19 mouse cellular contexts compared by ENCODE assay signal in genomic region chr14:74696766-74697165, GRCm38 (mm10). TPM values are rescaled to one million over a fixed set of nuclear protein-coding genes. Genes with fewer than 3 reads are reported as not detected.
A peak's percentile ranks its signal among the peaks of the same experiment; 100 is the strongest.
DNase-seq lines count a peak whose midpoint lies in the region; ATAC-seq lines count a peak whose summit lies in the region.
"Had no signal": no experiment of that assay in that cellular context is flagged by ENCODE, and none has a peak within 500 bp of the region (broad histone marks: within the 10 kb centered on the region; RNA-seq: fewer than 3 reads in every experiment).

No protein-coding gene starts in this region.

- peaks cover 8% of the 10 kb centered on the region; the same call in 1 of the 2 replicates for H3K4me1 ChIP-seq in kidney, embryonic 16.5 days (ENCODE audit: insufficient read depth, low read length)
- peaks cover 7% of the 10 kb centered on the region; the same call in 1 of the 2 replicates for H3K4me1 ChIP-seq in neural tube, embryonic 13.5 days (replicated peaks)

- H3K9me3 ChIP-seq in kidney, embryonic 16.5 days (ENCODE audit: low read length) = no peaks in the 10 kb centered on the region
- no peaks in the 10 kb centered on the region for H3K9me3 ChIP-seq in neural tube, embryonic 13.5 days

- peak; percentile 4 for DNase-seq in embryo, embryonic 10.5 days (ENCODE audit: low spot score)
- no peak for DNase-seq in embryo, embryonic 9.5 days (ENCODE audit: extremely low spot score)
- no peak for DNase-seq in kidney, adult 11 months
- no peak for DNase-seq in neural tube, embryonic 10.5 days (ENCODE audit: extremely low spot score, low spot score)
- no peak for DNase-seq in heart, postnatal 14 days
- no peak for DNase-seq in thymus, postnatal 25 days
- DNase-seq: adrenal gland, postnatal 36 days; cerebellum, postnatal 14 days; heart, adult 11 months; liver; lung, adult 18-20 months; retina, postnatal 1 day had no signal

- intact Hi-C loops in heart, postnatal 14 days (cut with DNase I) = no loop called here

- no peaks in the 10 kb centered on the region for H3K36me3 ChIP-seq in kidney, embryonic 16.5 days (ENCODE audit: insufficient read depth, low read length)
- H3K36me3 ChIP-seq in neural tube, embryonic 13.5 days = no peaks in the 10 kb centered on the region

- WGBS in kidney, embryonic 16.5 days = 16% methylated on average over 4 of the region's 4 CpGs
- 48% methylated on average over 4 of the region's 4 CpGs for WGBS in neural tube, embryonic 13.5 days

- H3K27me3 ChIP-seq in kidney, embryonic 16.5 days (ENCODE audit: insufficient read depth, low read length) = no peaks in the 10 kb centered on the region
- H3K27me3 ChIP-seq in neural tube, embryonic 13.5 days = no peaks in the 10 kb centered on the region
- H3K27me3 ChIP-seq: CH12.LX had no signal

- H3K4me3 ChIP-seq in kidney, embryonic 16.5 days (ENCODE audit: low read length) = no peak overlapping the region
- no peak overlapping the region for H3K4me3 ChIP-seq in neural tube, embryonic 13.5 days
- H3K4me3 ChIP-seq: layer of hippocampus, adult 2 months; left cerebral cortex, adult 2 months had no signal

- H3K27ac ChIP-seq in kidney, embryonic 16.5 days (ENCODE audit: low read length) = no peak overlapping the region
- no peak overlapping the region for H3K27ac ChIP-seq in neural tube, embryonic 13.5 days (replicated peaks)
- H3K27ac ChIP-seq: layer of hippocampus, adult 2 months; left cerebral cortex, adult 2 months; macrophage had no signal

- H3K9ac ChIP-seq in kidney, embryonic 16.5 days (replicated peaks; ENCODE audit: low read length) = no peak overlapping the region
- no peak overlapping the region for H3K9ac ChIP-seq in neural tube, embryonic 13.5 days

- peak; percentile 78 for ATAC-seq in kidney, embryonic 16.5 days (ENCODE audit: low FRiP score, low TSS enrichment)
- ATAC-seq in neural tube, embryonic 13.5 days (ENCODE audit: low read depth) = peak; percentile 27; the same call in 1 of the 2 replicates
- ATAC-seq: forebrain, embryonic 14.5 days had no signal

- H3K4me2 ChIP-seq in kidney, embryonic 16.5 days (replicated peaks; ENCODE audit: low read depth, low read length) = no peak overlapping the region
- H3K4me2 ChIP-seq in neural tube, embryonic 13.5 days = no peak overlapping the region

RNA-seq across cellular contexts. Expression of gene Esd, which starts 35.3 kb away (rescaled TPM):
- 431 and 472 TPM in 2 replicates for polyA plus RNA-seq in kidney, embryonic 16.5 days (2015; fragmentation: Nextera tagmentation; extraction: Ambion mirVana)
- 268 and 275 TPM in 2 replicates for polyA plus RNA-seq in neural tube, embryonic 13.5 days (2015; fragmentation: Nextera tagmentation; extraction: Ambion mirVana)
- total RNA-seq in heart, postnatal 14 days (2021) = 100 to 1,000 TPM; 129 to 131 TPM

RNA-seq across cellular contexts. Expression of gene Htr2a, which starts 56.1 kb away (rescaled TPM):
- polyA plus RNA-seq in kidney, embryonic 16.5 days (2015; fragmentation: Nextera tagmentation; extraction: Ambion mirVana) = 0.41 and 0.42 TPM in 2 replicates
- 1.1 and 1.9 TPM in 2 replicates for polyA plus RNA-seq in neural tube, embryonic 13.5 days (2015; fragmentation: Nextera tagmentation; extraction: Ambion mirVana)
- total RNA-seq in heart, postnatal 14 days (2021) = under 1 TPM; 0.63 to 0.88 TPM
- total RNA-seq: CH12.LX had no signal
